Mouse (Mus musculus) embryonic facial prominence, embryonic 11.5 days (tissue): Measurements from ENCODE around the gene Fpr1. TPM values are rescaled to one million over a fixed set of nuclear protein-coding genes. Genes with fewer than 3 reads are reported as not detected.
A peak's percentile ranks its signal among the peaks of the same experiment; 100 is the strongest.
"Not testable (repeated sequence)": the region's sequence is repeated elsewhere in the genome, so short reads cannot be mapped to it uniquely, and the experiment has no call there.

Experiments used
- ATAC-seq: fragments of 200-750 bp; cut with Nextera tagmentation; replicated peaks from 2 replicates; pipeline ENCODE4 v1.8.0; 2017; ENCODE audit warnings: low read depth; ENCODE audit not compliant: insufficient number of reproducible peaks, low FRiP score, low TSS enrichment
- DNase-seq: peaks from one replicate; pipeline ENCODE4 v3.0.0-alpha.2; 2015; ENCODE audit warnings: low spot score
- H3K27ac ChIP-seq: fragments of 300-500 bp; sonication (generic); replicated peaks from 2 replicates; pipeline ENCODE4 v1.5.1; 2014; ENCODE audit warnings: mild to moderate bottlenecking, low read depth, low read length, control low read depth
- H3K27me3 ChIP-seq: fragments of 300-500 bp; sonication (generic); 2 replicates; pipeline ENCODE4 v1.6.1; 2014; ENCODE audit warnings: mild to moderate bottlenecking, low read length, moderate library complexity, mixed read lengths; ENCODE audit not compliant: control insufficient read depth, insufficient read depth
- H3K36me3 ChIP-seq: fragments of 300-500 bp; sonication (generic); replicated peaks from 2 replicates; pipeline ENCODE4 v1.6.1; 2014; ENCODE audit warnings: low read depth, mild to moderate bottlenecking, low read length, moderate library complexity, mixed read lengths; ENCODE audit not compliant: control insufficient read depth, insufficient read depth
- H3K4me1 ChIP-seq: fragments of 300-500 bp; sonication (generic); 2 replicates; pipeline ENCODE4 v1.6.1; 2014; ENCODE audit warnings: low read length, mixed read lengths; ENCODE audit not compliant: control insufficient read depth, insufficient read depth
- H3K4me2 ChIP-seq: fragments of 300-500 bp; sonication (generic); 2 replicates; pipeline ENCODE4 v1.6.1; 2014; ENCODE audit warnings: low read depth, mild to moderate bottlenecking, control low read depth, low read length, moderate library complexity
- H3K4me3 ChIP-seq: fragments of 300-500 bp; sonication (generic); 2 replicates; pipeline ENCODE4 v1.5.1; 2014; ENCODE audit warnings: low read depth, low read length, control low read depth
- H3K9ac ChIP-seq: fragments of 300-500 bp; sonication (generic); replicated peaks from 2 replicates; pipeline ENCODE4 v1.6.1; 2014; ENCODE audit warnings: mild to moderate bottlenecking, control low read depth, low read length
- H3K9me3 ChIP-seq: fragments of 300-500 bp; sonication (generic); replicated peaks from 2 replicates; pipeline ENCODE4 v1.6.1; 2016; ENCODE audit warnings: mild to moderate bottlenecking, low read length, inconsistent platforms, mixed read lengths; ENCODE audit not compliant: control insufficient read depth
- WGBS: fragments of 180-500 bp; shearing (Covaris S2); extraction: QIAGEN DNeasy Blood & Tissue Kit; methylation state at CpG from one replicate; pipeline ENCODE4 v1.1.7; 2014; 5-methylcytosine and 5-hydroxymethylcytosine counted together
- polyA plus RNA-seq: library from polyadenylated mRNA; unstranded; fragments of >200 nt; fragmentation: Nextera tagmentation; extraction: Ambion mirVana; gene quantifications from 2 replicates; pipeline ENCODE4 v1.2.1, GENCODE M21; 2014

The Fpr1 gene
- polyA plus RNA-seq: 0.15 TPM in 1 of 2 replicates, not detected in the other

- DNase-seq (no peak), ATAC-seq (no peak)
- H3K36me3 ChIP-seq: no peaks in the 10 kb centered on the region
- H3K27me3 ChIP-seq: no peaks in the 10 kb centered on the region
- no peak within 1 kb of the TSS for H3K9ac ChIP-seq
- H3K4me1 ChIP-seq: no peaks in the 10 kb centered on the region
- no peak within 1 kb of the TSS for H3K27ac ChIP-seq
- H3K9me3 ChIP-seq: no peaks in the 10 kb centered on the region
- H3K4me3 ChIP-seq: no peak within 1 kb of the TSS
- 63% methylated on average over 1 of the region's 1 CpGs for WGBS
- no peak within 1 kb of the TSS for H3K4me2 ChIP-seq
Measured at GRCm38 (mm10) chr17:17883840-17884239, at the start of gene Fpr1. Fpr1 (minus strand) TSS chr17:17883940.

- DNase-seq (no peak), ATAC-seq (no peak)
- H3K4me1 ChIP-seq: no peaks in the 10 kb centered on the region
- no peak overlapping the region for H3K4me2 ChIP-seq
- no peak overlapping the region for H3K4me3 ChIP-seq
- no peak overlapping the region for H3K27ac ChIP-seq
- H3K9ac ChIP-seq: no peak overlapping the region
- H3K9me3 ChIP-seq: no peaks in the 10 kb centered on the region
- H3K27me3 ChIP-seq: no peaks in the 10 kb centered on the region
- no peaks in the 10 kb centered on the region for H3K36me3 ChIP-seq
Measured at GRCm38 (mm10) chr17:17917782-17918181, 34.0 kb upstream of the Fpr1 start.

DNA sequence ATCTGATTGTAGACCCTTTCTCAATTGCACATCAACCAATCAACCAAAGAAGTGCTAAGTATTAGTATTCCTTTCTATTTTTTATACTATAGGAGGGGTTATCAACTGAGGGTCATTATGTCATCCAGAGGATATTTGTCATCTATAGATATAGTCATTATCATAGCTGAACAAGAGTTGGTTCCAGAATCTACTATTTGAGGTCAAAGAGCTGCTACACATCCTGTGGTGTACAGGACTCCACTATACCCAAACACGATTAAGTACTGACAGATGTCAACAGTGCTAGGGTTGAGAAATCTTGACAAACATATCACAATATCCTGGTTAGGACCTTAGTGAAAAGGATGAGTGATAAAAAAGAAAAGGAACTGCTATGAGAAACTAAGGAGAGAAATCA lies 33.6 kb upstream of the Fpr1 start:
- Histone ChIP-seq H3K9me3 (no peaks in the 10 kb centered on the region), H3K27me3 (no peaks in the 10 kb centered on the region), H3K27ac (no peak overlapping the region), H3K4me2 (no peak overlapping the region), H3K9ac (no peak overlapping the region), H3K4me1 (no peaks in the 10 kb centered on the region), H3K36me3 (no peaks in the 10 kb centered on the region), H3K4me3 (no peak overlapping the region)
- DNase-seq: no peak
- ATAC-seq: no peak
- 87% methylated on average over 1 of the region's 1 CpGs for WGBS

DNA sequence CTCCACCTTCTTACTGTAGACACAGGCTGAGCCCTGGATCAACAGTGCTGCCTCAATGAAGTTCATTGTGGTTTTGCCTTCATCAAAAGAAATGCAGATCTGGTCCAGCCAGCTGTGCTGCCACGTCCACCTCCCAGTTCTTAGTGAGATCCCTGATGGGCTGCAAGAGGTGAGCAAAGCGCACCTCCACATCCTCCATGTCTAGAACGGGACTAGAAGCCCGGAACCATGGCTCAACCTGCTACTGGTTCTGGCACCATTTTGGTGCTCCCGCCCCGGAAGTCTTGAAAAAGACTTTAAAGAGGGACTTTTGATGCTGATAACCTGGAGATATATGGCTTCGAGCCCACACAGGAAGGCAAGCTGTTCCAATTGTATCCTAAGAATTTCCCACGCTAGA lies 28.9 kb upstream of the Fpr1 start:
- not testable (repeated sequence) for H3K9me3 ChIP-seq, H3K27me3 ChIP-seq, H3K36me3 ChIP-seq, H3K4me1 ChIP-seq, ATAC-seq, H3K27ac ChIP-seq, DNase-seq, H3K4me2 ChIP-seq, H3K9ac ChIP-seq, H3K4me3 ChIP-seq
- WGBS: 88% methylated on average over 8 of the region's 8 CpGs

DNA sequence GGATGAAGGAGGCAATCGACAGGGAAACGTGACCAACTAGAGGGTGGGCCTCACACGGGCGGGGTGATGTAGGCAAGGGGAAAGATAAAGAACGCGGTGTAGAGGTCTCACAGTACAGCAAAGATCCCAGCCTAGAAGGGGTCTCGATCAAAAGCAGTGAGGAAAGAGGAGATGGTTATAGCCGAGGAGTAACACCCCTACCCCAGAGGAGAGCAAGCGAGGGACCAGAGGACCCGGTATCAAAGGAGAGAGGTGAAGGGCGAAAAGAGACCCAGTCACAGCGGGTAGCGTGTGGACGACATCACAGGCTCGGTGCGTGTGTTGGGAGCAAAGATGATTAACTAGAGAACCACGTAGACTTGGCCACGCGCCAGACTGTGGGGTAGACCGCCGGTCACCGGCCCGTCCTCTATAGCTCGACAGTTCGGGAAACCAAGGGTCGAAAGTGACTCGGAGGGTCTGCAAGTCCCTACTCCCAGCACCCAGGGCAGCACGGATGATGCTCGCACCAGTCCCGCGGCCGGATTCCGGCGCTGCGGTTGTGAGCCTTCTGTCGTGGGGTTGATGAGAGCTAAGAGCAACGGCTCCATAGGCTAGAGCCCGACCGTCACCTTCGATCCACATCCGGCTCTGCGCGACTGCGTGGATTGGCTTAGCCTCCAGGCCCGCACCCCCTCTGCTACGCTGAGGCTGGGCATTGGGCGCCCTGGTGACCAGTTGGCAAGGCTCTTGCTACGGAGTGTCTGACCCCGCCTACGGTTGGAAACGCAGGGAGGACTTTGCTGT lies 26.1 kb upstream of the Fpr1 start:
- 20% methylated on average over 51 of the region's 51 CpGs for WGBS
- DNase-seq (peak; percentile 83), ATAC-seq (peak; percentile 99)
- H3K9me3 ChIP-seq: no peaks in the 10 kb centered on the region
- peak overlapping the region; percentile 39 for H3K4me3 ChIP-seq
- H3K36me3 ChIP-seq: no peaks in the 10 kb centered on the region
- H3K27ac ChIP-seq: no peak overlapping the region
- no peaks in the 10 kb centered on the region for H3K4me1 ChIP-seq
- peak overlapping the region; percentile 64 for H3K4me2 ChIP-seq
- H3K27me3 ChIP-seq: no peaks in the 10 kb centered on the region
- H3K9ac ChIP-seq: peak overlapping the region; percentile 62

GRCm38 (mm10) chr17:17900768-17901167 lies 17.0 kb upstream of the Fpr1 start:
- H3K27me3 ChIP-seq: no peaks in the 10 kb centered on the region
- no peak overlapping the region for H3K4me2 ChIP-seq
- WGBS: 93% methylated on average over 1 of the region's 1 CpGs
- H3K9me3 ChIP-seq: no peaks in the 10 kb centered on the region
- no peak for DNase-seq
- ATAC-seq: no peak
- H3K4me1 ChIP-seq: no peaks in the 10 kb centered on the region
- H3K27ac ChIP-seq: no peak overlapping the region
- no peak overlapping the region for H3K9ac ChIP-seq
- no peaks in the 10 kb centered on the region for H3K36me3 ChIP-seq
- H3K4me3 ChIP-seq: no peak overlapping the region

DNA sequence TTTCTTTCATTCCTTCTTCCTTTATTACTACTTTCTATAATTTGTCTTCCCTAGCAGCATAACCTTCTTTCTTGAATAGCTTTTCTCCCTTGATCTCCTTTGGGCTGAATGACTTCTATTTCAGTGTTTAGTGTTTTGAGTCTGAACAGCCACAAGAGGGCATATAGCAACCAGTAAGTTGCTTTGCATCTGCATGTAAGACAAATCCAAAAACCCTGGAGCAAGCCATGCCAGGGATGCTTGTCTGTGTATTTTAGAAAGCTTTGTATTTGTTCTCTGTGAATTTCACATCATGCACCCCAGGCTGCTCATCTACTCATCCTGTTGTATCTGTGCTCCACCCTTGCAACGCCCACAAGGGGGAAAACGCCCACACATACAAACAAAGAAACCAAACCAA lies 15.5 kb upstream of the Fpr1 start:
- DNase-seq (peak; percentile 40), ATAC-seq (no peak)
- Histone ChIP-seq H3K36me3 (no peaks in the 10 kb centered on the region), H3K4me3 (no peak overlapping the region), H3K4me1 (no peaks in the 10 kb centered on the region), H3K27me3 (no peaks in the 10 kb centered on the region), H3K27ac (no peak overlapping the region), H3K4me2 (no peak overlapping the region), H3K9me3 (no peaks in the 10 kb centered on the region), H3K9ac (no peak overlapping the region)
- 78% methylated on average over 2 of the region's 2 CpGs for WGBS

DNA sequence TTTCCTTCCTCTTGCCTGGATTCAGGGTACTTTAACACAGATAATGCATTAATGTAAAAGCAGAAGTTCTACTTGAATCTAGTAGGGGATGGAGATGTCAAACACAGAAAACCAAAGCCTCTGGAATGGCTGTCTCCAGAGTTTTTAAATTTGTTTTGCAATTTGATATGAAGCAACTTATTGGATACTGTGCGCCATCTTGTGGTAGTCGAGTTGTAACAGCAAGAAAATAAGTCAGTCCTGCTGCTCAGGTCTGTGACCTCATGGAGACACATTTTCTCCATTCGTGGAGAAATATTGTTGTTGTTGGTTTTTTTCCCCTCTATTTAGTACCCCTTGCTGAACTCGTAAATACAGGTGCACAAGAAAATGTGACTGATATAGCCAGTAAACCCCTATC lies 12.3 kb upstream of the Fpr1 start:
- no peaks in the 10 kb centered on the region for H3K4me1 ChIP-seq

More for the DNA sequence above, 12.3 kb upstream of the Fpr1 start:
- H3K9ac ChIP-seq: no peak overlapping the region
- no peaks in the 10 kb centered on the region for H3K9me3 ChIP-seq
- DNase-seq (peak; percentile 80), ATAC-seq (no peak)
- 5% methylated on average over 4 of the region's 4 CpGs for WGBS
- H3K27me3 ChIP-seq: no peaks in the 10 kb centered on the region
- no peak overlapping the region for H3K4me3 ChIP-seq
- H3K4me2 ChIP-seq: no peak overlapping the region
- no peak overlapping the region for H3K27ac ChIP-seq
- H3K36me3 ChIP-seq: no peaks in the 10 kb centered on the region
